Mouse (Mus musculus) hindbrain, embryonic 14.5 days (tissue): ENCODE results near the gene Auts2. TPM values are rescaled to one million over a fixed set of nuclear protein-coding genes. Genes with fewer than 3 reads are reported as not detected.

Experiments
- ATAC-seq: fragments of 200-750 bp; cut with Nextera tagmentation; 2 replicates; pipeline ENCODE4 v1.8.0; 2017; ENCODE audit warnings: moderate number of reproducible peaks, mild to moderate bottlenecking, moderate TSS enrichment, moderate library complexity; ENCODE audit not compliant: low FRiP score
- DNase-seq: peaks from one replicate; pipeline ENCODE4 v3.0.0-alpha.2; 2015; ENCODE audit warnings: low spot score
- H3K27ac ChIP-seq: fragments of 300-500 bp; sonication (generic); 2 replicates; pipeline ENCODE4 v1.5.1; 2014; ENCODE audit warnings: mild to moderate bottlenecking, moderate library complexity
- H3K27me3 ChIP-seq: fragments of 300-500 bp; sonication (generic); 2 replicates; pipeline ENCODE4 v1.6.1; 2014; ENCODE audit warnings: mild to moderate bottlenecking, low read length, mixed read lengths; ENCODE audit not compliant: control insufficient read depth, insufficient read depth
- H3K36me3 ChIP-seq: fragments of 300-500 bp; sonication (generic); replicated peaks from 2 replicates; pipeline ENCODE4 v1.6.1; 2014; ENCODE audit not compliant: control insufficient read depth, insufficient read depth
- H3K4me1 ChIP-seq: fragments of 300-500 bp; sonication (generic); replicated peaks from 2 replicates; pipeline ENCODE4 v1.6.1; 2014; ENCODE audit warnings: antibody characterized with exemption, low read length, mixed read lengths; ENCODE audit not compliant: control insufficient read depth, insufficient read depth
- H3K4me2 ChIP-seq: fragments of 300-500 bp; sonication (generic); replicated peaks from 2 replicates; pipeline ENCODE4 v1.6.1; 2014; ENCODE audit warnings: mild to moderate bottlenecking, moderate library complexity
- H3K4me3 ChIP-seq: fragments of 300-500 bp; sonication (generic); replicated peaks from 2 replicates; pipeline ENCODE4 v1.5.1; 2014; ENCODE audit warnings: mild to moderate bottlenecking, low read length
- H3K9ac ChIP-seq: fragments of 300-500 bp; sonication (generic); 2 replicates; pipeline ENCODE4 v1.6.1; 2014
- H3K9me3 ChIP-seq: fragments of 300-500 bp; sonication (generic); 2 replicates; pipeline ENCODE4 v1.6.1; 2016; ENCODE audit warnings: low read length; ENCODE audit not compliant: control insufficient read depth
- WGBS: fragments of 180-500 bp; shearing (Covaris S2); extraction: QIAGEN DNeasy Blood & Tissue Kit; methylation state at CpG from one replicate; pipeline ENCODE4 v1.1.7; 2014; 5-methylcytosine and 5-hydroxymethylcytosine counted together
- polyA plus RNA-seq: library from polyadenylated mRNA; unstranded; fragments of >200 nt; fragmentation: Nextera tagmentation; extraction: Ambion mirVana; gene quantifications from 2 replicates; pipeline ENCODE4 v1.2.1, GENCODE M21; 2014

The Auts2 gene
- polyA plus RNA-seq, 1 experiment from 2014 or later = 61.8 TPM

DNA sequence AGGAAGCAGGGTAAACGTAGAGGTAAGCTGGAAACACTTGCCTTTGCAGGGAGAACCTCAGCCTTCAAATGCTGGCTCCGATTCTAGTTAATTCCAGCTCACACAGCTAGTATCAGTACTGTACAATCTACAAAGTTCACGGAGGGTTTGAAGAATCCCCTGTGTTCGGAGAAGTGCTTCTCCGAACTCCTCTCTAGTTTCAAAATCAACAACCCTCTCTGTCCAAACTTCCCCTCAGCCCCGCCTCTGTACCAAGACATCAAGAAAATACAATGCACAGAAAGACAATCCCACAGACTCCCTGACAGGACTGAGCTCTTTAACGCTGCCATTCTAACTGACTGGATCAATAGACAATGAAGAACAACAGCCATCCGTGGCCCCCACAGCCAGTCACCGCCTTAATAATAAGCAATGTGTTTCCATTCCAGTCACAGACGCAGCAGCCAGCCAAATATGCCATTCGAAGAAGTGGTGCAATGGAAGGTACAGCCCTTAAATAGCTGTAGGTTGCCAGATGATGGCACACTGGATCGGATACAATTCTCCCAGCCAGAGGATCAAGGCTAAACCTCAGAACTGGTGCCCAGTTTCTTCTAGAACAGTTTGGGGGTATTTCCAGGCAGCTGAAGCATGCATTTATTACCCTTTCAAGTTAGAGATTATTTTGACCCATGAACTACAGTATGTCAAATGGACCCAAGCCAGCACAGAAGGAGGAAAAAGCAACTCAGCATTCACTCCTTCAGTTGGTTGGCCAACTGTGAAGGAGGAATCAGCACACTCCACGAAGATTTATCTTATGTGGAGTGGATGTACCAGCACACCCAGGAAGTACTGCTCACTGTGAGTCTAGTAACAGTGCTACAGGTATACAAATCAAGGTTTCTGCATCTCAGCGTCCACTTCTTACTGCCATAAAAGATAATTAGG lies 151.0 kb downstream of the Auts2 start:
- H3K4me1 ChIP-seq = peaks cover 25% of the 10 kb centered on the region
- no peaks in the 10 kb centered on the region for H3K27me3 ChIP-seq
- H3K9me3 ChIP-seq = no peaks in the 10 kb centered on the region
- no peak overlapping the region for H3K4me3 ChIP-seq
- DNase-seq = no peak
- no peaks in the 10 kb centered on the region for H3K36me3 ChIP-seq
- no peak overlapping the region for H3K4me2 ChIP-seq
- no peak for ATAC-seq
- H3K27ac ChIP-seq = no peak overlapping the region
- WGBS = 29% methylated on average over 14 of the region's 14 CpGs
- no peak overlapping the region for H3K9ac ChIP-seq

GRCm38 (mm10) chr5:132388746-132389145 lies 154.4 kb downstream of the Auts2 start:
- WGBS = 71% methylated on average over 5 of the region's 5 CpGs
- Histone ChIP-seq H3K4me3 (no peak overlapping the region), H3K27me3 (no peaks in the 10 kb centered on the region), H3K9ac (no peak overlapping the region), H3K4me2 (no peak overlapping the region), H3K27ac (no peak overlapping the region), H3K4me1 (peaks cover 21% of the 10 kb centered on the region), H3K9me3 (no peaks in the 10 kb centered on the region), H3K36me3 (no peaks in the 10 kb centered on the region)
- DNase-seq (no peak), ATAC-seq (no peak)

- H3K4me3 ChIP-seq = no peak overlapping the region
- H3K9ac ChIP-seq = no peak overlapping the region
- DNase-seq (no peak), ATAC-seq (no peak)
- no peak overlapping the region for H3K27ac ChIP-seq
- peaks cover 23% of the 10 kb centered on the region; the same call in 1 of the 2 replicates for H3K4me1 ChIP-seq
- H3K9me3 ChIP-seq = no peaks in the 10 kb centered on the region
- no peak overlapping the region for H3K4me2 ChIP-seq
- H3K27me3 ChIP-seq = no peaks in the 10 kb centered on the region
- 60% methylated on average over 4 of the region's 4 CpGs for WGBS
- no peaks in the 10 kb centered on the region for H3K36me3 ChIP-seq
Measured at GRCm38 (mm10) chr5:132385244-132385855, 157.8 kb downstream of the Auts2 start.

DNA sequence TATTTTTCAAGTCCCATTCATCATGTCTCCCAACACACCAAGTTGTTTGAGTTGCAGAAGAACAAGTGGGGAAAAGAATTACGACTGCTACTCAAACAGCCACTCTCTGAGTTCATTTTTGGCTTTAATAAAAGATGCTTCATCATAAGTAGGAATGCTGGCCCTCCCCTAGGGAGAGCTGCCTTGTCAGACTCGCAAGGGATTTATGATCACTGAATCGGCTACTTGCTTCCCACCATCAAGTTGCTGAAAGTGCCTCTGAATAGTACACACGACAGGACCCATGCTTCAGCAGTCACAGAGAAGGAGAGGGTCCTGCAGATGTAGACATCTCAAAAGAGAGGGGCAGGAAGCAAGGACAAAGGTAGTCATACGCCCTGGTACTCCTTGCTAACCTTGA lies 162.9 kb downstream of the Auts2 start:
- H3K9me3 ChIP-seq = no peaks in the 10 kb centered on the region
- no peak overlapping the region for H3K4me2 ChIP-seq
- H3K4me1 ChIP-seq = peaks cover 15% of the 10 kb centered on the region; the same call in 1 of the 2 replicates
- no peak overlapping the region for H3K9ac ChIP-seq
- H3K27ac ChIP-seq = no peak overlapping the region
- DNase-seq (no peak), ATAC-seq (no peak)
- H3K27me3 ChIP-seq = no peaks in the 10 kb centered on the region
- no peaks in the 10 kb centered on the region for H3K36me3 ChIP-seq
- H3K4me3 ChIP-seq = no peak overlapping the region
- 38% methylated on average over 5 of the region's 5 CpGs for WGBS

GRCm38 (mm10) chr5:132378977-132379376 lies 164.2 kb downstream of the Auts2 start:
- H3K36me3 ChIP-seq = no peaks in the 10 kb centered on the region
- no peak overlapping the region for H3K9ac ChIP-seq

DNA sequence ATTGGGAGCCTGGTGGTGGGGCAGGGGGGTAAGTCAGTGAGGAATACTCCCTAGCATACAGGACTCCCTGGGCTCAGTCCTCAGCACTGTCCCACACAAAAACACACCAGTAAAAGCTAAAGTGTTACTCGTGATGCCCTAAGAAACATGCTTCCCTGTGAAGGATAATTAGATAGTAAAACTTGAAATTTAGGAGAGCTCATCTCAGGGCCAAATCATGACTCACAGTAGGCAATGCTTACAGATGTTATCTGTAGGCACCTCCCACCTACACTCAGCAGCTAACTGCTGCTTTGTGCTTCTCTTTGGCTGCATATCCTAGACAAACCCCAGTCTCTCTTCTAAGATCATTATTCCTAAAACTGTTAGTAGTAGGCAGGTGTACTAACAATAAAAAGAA lies 168.0 kb downstream of the Auts2 start:
- Histone ChIP-seq H3K27ac (no peak overlapping the region), H3K27me3 (no peaks in the 10 kb centered on the region), H3K4me2 (no peak overlapping the region), H3K4me3 (no peak overlapping the region), H3K9me3 (no peaks in the 10 kb centered on the region), H3K4me1 (peaks cover 24% of the 10 kb centered on the region), H3K36me3 (no peaks in the 10 kb centered on the region), H3K9ac (no peak overlapping the region)
- DNase-seq = no peak
- WGBS = 87% methylated on average over 1 of the region's 1 CpGs
- ATAC-seq = no peak

More at GRCm38 (mm10) chr5:132378977-132379376, 164.2 kb downstream of the Auts2 start:
- H3K27ac ChIP-seq = no peak overlapping the region
- no peak overlapping the region for H3K4me3 ChIP-seq
- ATAC-seq (no peak), DNase-seq (no peak)
- no peak overlapping the region for H3K4me2 ChIP-seq
- WGBS = 86% methylated on average over 1 of the region's 1 CpGs
- peaks cover 15% of the 10 kb centered on the region; the same call in 1 of the 2 replicates for H3K4me1 ChIP-seq
- no peaks in the 10 kb centered on the region for H3K9me3 ChIP-seq
- H3K27me3 ChIP-seq = no peaks in the 10 kb centered on the region

DNA sequence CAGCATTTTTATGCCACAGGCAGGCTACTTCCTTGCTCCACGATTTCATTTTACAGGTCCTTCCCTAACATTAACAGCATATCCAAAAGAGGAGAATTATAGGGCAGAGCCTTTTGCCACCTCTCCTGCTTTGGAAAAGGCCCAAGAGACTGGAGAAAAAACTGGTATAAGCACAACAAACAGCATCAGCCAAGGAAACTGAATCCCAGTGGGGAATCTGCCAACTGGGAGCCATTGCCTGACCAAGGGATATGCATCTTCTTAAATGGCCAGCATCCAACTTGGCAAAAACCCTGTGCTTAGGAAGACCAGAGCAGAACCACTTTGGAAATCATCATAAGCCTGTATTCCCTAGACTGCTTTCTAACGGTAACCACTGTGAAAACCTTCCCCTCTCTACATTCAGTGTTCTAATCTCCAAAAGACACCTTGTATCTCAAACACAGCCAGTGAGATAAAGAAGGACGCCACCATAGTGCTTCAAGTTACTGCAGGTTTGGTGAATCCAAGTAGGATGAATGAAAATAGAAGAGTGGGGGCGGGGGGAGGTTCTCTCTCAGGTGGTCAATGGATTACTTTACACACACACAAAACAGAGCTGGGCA lies 169.6 kb downstream of the Auts2 start:
- H3K27me3 ChIP-seq = no peaks in the 10 kb centered on the region
- peaks cover 35% of the 10 kb centered on the region for H3K4me1 ChIP-seq
- WGBS = 71% methylated on average over 4 of the region's 4 CpGs
- H3K9ac ChIP-seq = no peak overlapping the region
- no peaks in the 10 kb centered on the region for H3K9me3 ChIP-seq
- ATAC-seq = no peak
- no peaks in the 10 kb centered on the region for H3K36me3 ChIP-seq
- H3K4me2 ChIP-seq = no peak overlapping the region
- DNase-seq = no peak
- no peak overlapping the region for H3K4me3 ChIP-seq
- 0 out of 2 replicates have a peak overlapping the region, but pooled peaks have one; percentile 20 for H3K27ac ChIP-seq

DNA sequence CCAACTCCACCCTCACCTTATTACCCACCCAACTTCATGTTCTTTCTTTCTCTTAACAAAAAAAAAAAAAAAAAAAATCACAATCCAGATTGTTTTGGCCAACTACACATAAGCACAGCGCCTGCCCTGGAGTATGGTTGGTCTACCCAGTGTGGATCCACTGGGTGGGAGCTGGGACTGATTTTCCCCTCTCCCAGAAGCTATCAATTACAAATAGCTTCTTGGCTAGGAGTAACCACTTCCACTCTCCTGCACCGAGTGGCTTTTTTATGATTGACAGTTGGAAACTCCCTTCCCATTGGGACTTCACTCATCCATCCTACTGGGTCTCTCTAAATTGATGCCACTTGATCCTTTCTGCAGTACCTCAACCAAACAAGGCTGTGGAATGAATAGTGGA lies 170.5 kb downstream of the Auts2 start:
- no peaks in the 10 kb centered on the region for H3K9me3 ChIP-seq
- WGBS = 53% methylated on average over 2 of the region's 2 CpGs
- no peak overlapping the region for H3K27ac ChIP-seq
- H3K4me3 ChIP-seq = no peak overlapping the region
- H3K27me3 ChIP-seq = no peaks in the 10 kb centered on the region
- ATAC-seq (no peak), DNase-seq (no peak)
- no peak overlapping the region for H3K9ac ChIP-seq
- H3K4me1 ChIP-seq = peaks cover 43% of the 10 kb centered on the region
- no peaks in the 10 kb centered on the region for H3K36me3 ChIP-seq
- H3K4me2 ChIP-seq = no peak overlapping the region

DNA sequence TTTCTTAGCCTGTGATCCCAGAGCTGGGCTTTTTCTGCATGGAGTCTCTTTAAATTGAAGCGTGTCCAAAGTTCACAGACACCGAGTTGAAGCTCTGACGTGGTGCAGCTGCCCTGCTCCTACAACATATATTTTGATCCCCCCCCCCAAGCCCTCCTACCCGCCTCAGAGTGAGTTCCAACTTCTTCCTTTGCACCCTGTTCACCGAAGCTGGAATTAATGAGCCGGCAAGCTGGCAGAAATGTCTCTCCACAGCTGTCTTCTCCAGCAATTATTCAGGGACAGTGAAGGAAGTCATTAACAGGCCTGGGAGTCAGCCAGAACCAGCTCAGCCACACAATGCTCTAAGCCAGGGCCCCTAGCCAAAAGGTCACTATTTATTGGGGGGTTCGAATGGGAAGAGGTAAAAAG lies 174.5 kb downstream of the Auts2 start:
- H3K36me3 ChIP-seq = no peaks in the 10 kb centered on the region
- H3K27me3 ChIP-seq = no peaks in the 10 kb centered on the region
- H3K9ac ChIP-seq = no peak overlapping the region
- no peak overlapping the region for H3K4me3 ChIP-seq
- DNase-seq (peak; percentile 72), ATAC-seq (peak; percentile 62; the same call in 1 of the 2 replicates)
- 11% methylated on average over 7 of the region's 7 CpGs for WGBS
- no peaks in the 10 kb centered on the region for H3K9me3 ChIP-seq
- no peak overlapping the region for H3K4me2 ChIP-seq
- no peak overlapping the region for H3K27ac ChIP-seq
- peaks cover 44% of the 10 kb centered on the region for H3K4me1 ChIP-seq
